In genomic region chr9:105693854-105694253, GRCm38 (mm10) we compare ENCODE assay signal across 8 mouse cellular contexts. TPM values are rescaled to one million over a fixed set of nuclear protein-coding genes. Genes with fewer than 3 reads are reported as not detected.
DNase-seq lines count a peak whose midpoint lies in the region; ATAC-seq lines count a peak whose summit lies in the region.

No protein-coding gene starts in this region.

- H3K27ac ChIP-seq in liver, embryonic 12.5 days, result no peak overlapping the region
- no peak overlapping the region for H3K27ac ChIP-seq in liver, embryonic 11.5 days (ENCODE audit: low read depth, low read length)

- H3K9ac ChIP-seq in liver, embryonic 12.5 days, result no peak overlapping the region
- no peak overlapping the region for H3K9ac ChIP-seq in liver, embryonic 11.5 days (ENCODE audit: low read depth, low read length)

- no peak overlapping the region for H3K4me2 ChIP-seq in liver, embryonic 12.5 days
- H3K4me2 ChIP-seq in liver, embryonic 11.5 days, result no peak overlapping the region

- H3K36me3 ChIP-seq in liver, embryonic 12.5 days, result no peaks in the 10 kb centered on the region
- H3K36me3 ChIP-seq in liver, embryonic 11.5 days (ENCODE audit: control insufficient read depth, insufficient read depth, low read length), result no peaks in the 10 kb centered on the region

- 7% methylated on average over 5 of the region's 5 CpGs for WGBS in liver, embryonic 12.5 days (ENCODE audit: insufficient replicate concordance)
- WGBS in liver, embryonic 11.5 days, result 5% methylated on average over 5 of the region's 5 CpGs

- H3K4me1 ChIP-seq in liver, embryonic 12.5 days, result no peaks in the 10 kb centered on the region
- no peaks in the 10 kb centered on the region for H3K4me1 ChIP-seq in liver, embryonic 11.5 days (replicated peaks; ENCODE audit: control insufficient read depth, insufficient read depth, low read length)

- no peak overlapping the region for H3K4me3 ChIP-seq in liver, embryonic 12.5 days
- no peak overlapping the region for H3K4me3 ChIP-seq in liver, embryonic 11.5 days (ENCODE audit: low read depth, low read length)

- no peaks in the 10 kb centered on the region for H3K9me3 ChIP-seq in liver, embryonic 12.5 days (replicated peaks)
- no peaks in the 10 kb centered on the region for H3K9me3 ChIP-seq in liver, embryonic 11.5 days (ENCODE audit: control insufficient read depth, low read length)

- peak; percentile 75 for DNase-seq in liver
- peak; percentile 88 to 92 for DNase-seq in cerebellum, postnatal 14 days
- peak; percentile 61 for DNase-seq in gastrocnemius, postnatal 25 days
- peak; percentile 88 for DNase-seq in kidney, adult 9 months
- DNase-seq in liver, embryonic 11.5 days (ENCODE audit: low spot score), result peak; percentile 76
- DNase-seq in ovary, postnatal 14 days (ENCODE audit: low spot score), result peak; percentile 93
- DNase-seq in thymus, postnatal 14 days, result peak; percentile 50

- ATAC-seq in liver, embryonic 12.5 days, result no peak
- no peak; the same call in 1 of the 2 replicates for ATAC-seq in liver, embryonic 11.5 days (replicated peaks; ENCODE audit: low FRiP score)

- no peaks in the 10 kb centered on the region for H3K27me3 ChIP-seq in liver, embryonic 12.5 days (replicated peaks)
- H3K27me3 ChIP-seq in liver, embryonic 11.5 days (replicated peaks; ENCODE audit: control insufficient read depth, insufficient read depth, low read length), result no peaks in the 10 kb centered on the region

RNA-seq across cellular contexts. Expression of gene Pik3r4, which starts 51.1 kb away (rescaled TPM):
- polyA plus RNA-seq in liver, embryonic 12.5 days (2016; fragmentation: Nextera tagmentation; extraction: Ambion mirVana), result 11.9 and 12.1 TPM in 2 replicates
- total RNA-seq in gastrocnemius, postnatal 25 days (2021), result 10 to 100 TPM in 1 of 2 experiments, 1 to 10 TPM in 1; 9.6 to 10.2 TPM
- polyA plus RNA-seq in liver, embryonic 11.5 days (2014; fragmentation: Nextera tagmentation; extraction: Ambion mirVana), result 19.5 TPM in 2 replicates
